ENCODE assay signal across 10 mouse cellular contexts in genomic region chr3:95293537-95293936, GRCm38 (mm10). TPM values are rescaled to one million over a fixed set of nuclear protein-coding genes. Genes with fewer than 3 reads are reported as not detected.
DNase-seq lines count a peak whose midpoint lies in the region; ATAC-seq and TF ChIP-seq lines count a peak whose summit lies in the region.
"Had no signal": no experiment of that assay in that cellular context is flagged by ENCODE, and none has a peak within 500 bp of the region (broad histone marks: within the 10 kb centered on the region; RNA-seq: fewer than 3 reads in every experiment).

No protein-coding gene starts in this region.

- H3K9me3 ChIP-seq in intestine, postnatal 0 days (ENCODE audit: control insufficient read depth): no peaks in the 10 kb centered on the region
- no peaks in the 10 kb centered on the region for H3K9me3 ChIP-seq in intestine, embryonic 16.5 days (ENCODE audit: control insufficient read depth, low read length)
- H3K9me3 ChIP-seq: limb, embryonic 13.5 days had no signal

- DNase-seq in adipocyte (ENCODE audit: low spot score): peak; percentile 67
- DNase-seq in kidney, postnatal 25 days: peak; percentile 57 to 85
- DNase-seq in left cerebral cortex, adult 11 months (ENCODE audit: low spot score): no peak
- DNase-seq in gastrocnemius, postnatal 4 days (ENCODE audit: low spot score in 2 of 2): no peak

- no peaks in the 10 kb centered on the region for H3K4me1 ChIP-seq in intestine, postnatal 0 days (replicated peaks; ENCODE audit: control insufficient read depth, insufficient read depth, low read length)
- peaks cover 2% of the 10 kb centered on the region; the same call in 1 of the 2 replicates for H3K4me1 ChIP-seq in intestine, embryonic 16.5 days (ENCODE audit: control insufficient read depth, insufficient read depth, low read length)

- H3K27me3 ChIP-seq in intestine, postnatal 0 days (replicated peaks; ENCODE audit: control insufficient read depth, insufficient read depth, low read length): no peaks in the 10 kb centered on the region
- H3K27me3 ChIP-seq in intestine, embryonic 16.5 days (replicated peaks; ENCODE audit: control insufficient read depth, insufficient read depth, low read length): no peaks in the 10 kb centered on the region
- H3K27me3 ChIP-seq: limb, embryonic 13.5 days had no signal

- WGBS in intestine, postnatal 0 days: 62% methylated on average over 11 of the region's 11 CpGs
- 63% methylated on average over 11 of the region's 11 CpGs for WGBS in intestine, embryonic 16.5 days

- ATAC-seq in intestine, postnatal 0 days: no peak
- ATAC-seq in intestine, embryonic 16.5 days: no peak
- peak; percentile 81 for ATAC-seq in monocyte, adult 5-6 weeks (replicated peaks; ENCODE audit: insufficient number of reproducible peaks, low FRiP score, low TSS enrichment, poor library complexity, severe bottlenecking)
- ATAC-seq in erythroblast, adult 5-6 weeks (replicated peaks; ENCODE audit: low FRiP score, poor library complexity, severe bottlenecking): no peak
- ATAC-seq: hindbrain, postnatal 0 days had no signal

- TF ChIP-seq CTCF in intestine, postnatal 0 days (IDR thresholded peaks at IDR 0.05; ENCODE audit: low read depth): no peak

- no peak overlapping the region for H3K4me2 ChIP-seq in intestine, postnatal 0 days (replicated peaks; ENCODE audit: low read depth)
- no peak overlapping the region for H3K4me2 ChIP-seq in intestine, embryonic 16.5 days (ENCODE audit: low read depth, low read length)
- H3K4me2 ChIP-seq: limb, embryonic 13.5 days had no signal

- peak overlapping the region; percentile 42 for H3K27ac ChIP-seq in intestine, postnatal 0 days (ENCODE audit: low read depth, low read length)
- H3K27ac ChIP-seq in intestine, embryonic 16.5 days (ENCODE audit: low read length): no peak overlapping the region
- H3K27ac ChIP-seq: hindbrain, postnatal 0 days; limb, embryonic 13.5 days had no signal

- H3K4me3 ChIP-seq in intestine, postnatal 0 days (ENCODE audit: low read depth, low read length): no peak overlapping the region
- H3K4me3 ChIP-seq in intestine, embryonic 16.5 days (ENCODE audit: low read length): no peak overlapping the region
- H3K4me3 ChIP-seq: limb, embryonic 13.5 days had no signal

- H3K9ac ChIP-seq in intestine, postnatal 0 days (ENCODE audit: low read depth, low read length): no peak overlapping the region
- no peak overlapping the region for H3K9ac ChIP-seq in intestine, embryonic 16.5 days (ENCODE audit: low read depth, low read length)
- H3K9ac ChIP-seq: limb, embryonic 13.5 days had no signal

- H3K36me3 ChIP-seq in intestine, postnatal 0 days (ENCODE audit: control insufficient read depth, insufficient read depth): peaks cover 32% of the 10 kb centered on the region
- H3K36me3 ChIP-seq in intestine, embryonic 16.5 days (ENCODE audit: control insufficient read depth, insufficient read depth, low read length): peaks cover 9% of the 10 kb centered on the region

RNA-seq across cellular contexts. Expression of gene Prune1, which starts 11.7 kb away (rescaled TPM):
- polyA plus RNA-seq in intestine, postnatal 0 days (2015; fragmentation: Nextera tagmentation; extraction: Ambion mirVana): 9.2 and 10.1 TPM in 2 replicates
- polyA plus RNA-seq in intestine, embryonic 16.5 days (2015; fragmentation: Nextera tagmentation; extraction: Ambion mirVana): 15.0 and 16.1 TPM in 2 replicates
- 8.1 to 16.9 TPM (median 8.6 TPM) in 3 replicates for total RNA-seq in monocyte, adult 5-6 weeks (2017)
- 3.3 and 7.5 TPM in 2 replicates for total RNA-seq in erythroblast, adult 5-6 weeks (2015; ENCODE audit: low replicate concordance)
- 2.6 and 4.4 TPM in 2 replicates for total RNA-seq in erythroblast, adult 5-6 weeks (2017; ENCODE audit: low replicate concordance)
- 10 to 100 TPM; 68.7 to 78.2 TPM for total RNA-seq in gastrocnemius, postnatal 4 days (2021)

RNA-seq across cellular contexts. Expression of gene Mindy1, which starts 12.4 kb away (rescaled TPM):
- polyA plus RNA-seq in intestine, postnatal 0 days (2015; fragmentation: Nextera tagmentation; extraction: Ambion mirVana): 36.4 and 38.0 TPM in 2 replicates
- polyA plus RNA-seq in intestine, embryonic 16.5 days (2015; fragmentation: Nextera tagmentation; extraction: Ambion mirVana): 39.8 and 41.4 TPM in 2 replicates
- total RNA-seq in monocyte, adult 5-6 weeks (2017): 21.6 to 32.4 TPM (median 30.4 TPM) in 3 replicates
- 23.2 and 27.4 TPM in 2 replicates for total RNA-seq in erythroblast, adult 5-6 weeks (2015; ENCODE audit: low replicate concordance)
- total RNA-seq in erythroblast, adult 5-6 weeks (2017; ENCODE audit: low replicate concordance): 17.7 and 28.2 TPM in 2 replicates
- 10 to 100 TPM; 22.8 to 26.8 TPM for total RNA-seq in gastrocnemius, postnatal 4 days (2021)

RNA-seq across cellular contexts. Expression of gene Anxa9, which starts 13.4 kb away (rescaled TPM):
- 2.0 and 2.3 TPM in 2 replicates for polyA plus RNA-seq in intestine, postnatal 0 days (2015; fragmentation: Nextera tagmentation; extraction: Ambion mirVana)
- polyA plus RNA-seq in intestine, embryonic 16.5 days (2015; fragmentation: Nextera tagmentation; extraction: Ambion mirVana): 1.9 and 2.0 TPM in 2 replicates
- 0.64 to 1.9 TPM (median 0.78 TPM) in 3 replicates for total RNA-seq in monocyte, adult 5-6 weeks (2017)
- 2.7 and 3.3 TPM in 2 replicates for total RNA-seq in erythroblast, adult 5-6 weeks (2015; ENCODE audit: low replicate concordance)
- total RNA-seq in erythroblast, adult 5-6 weeks (2017; ENCODE audit: low replicate concordance): 0.98 and 2.1 TPM in 2 replicates
- 1 to 10 TPM in 1 of 2 experiments, under 1 TPM in 1; 0.57 to 1.1 TPM for total RNA-seq in gastrocnemius, postnatal 4 days (2021)

RNA-seq across cellular contexts. Expression of gene Cers2, which starts 21.1 kb away (rescaled TPM):
- polyA plus RNA-seq in intestine, postnatal 0 days (2015; fragmentation: Nextera tagmentation; extraction: Ambion mirVana): 109 and 120 TPM in 2 replicates
- 165 and 168 TPM in 2 replicates for polyA plus RNA-seq in intestine, embryonic 16.5 days (2015; fragmentation: Nextera tagmentation; extraction: Ambion mirVana)
- 125 to 137 TPM (median 130 TPM) in 3 replicates for total RNA-seq in monocyte, adult 5-6 weeks (2017)
- 45.1 and 45.2 TPM in 2 replicates for total RNA-seq in erythroblast, adult 5-6 weeks (2015; ENCODE audit: low replicate concordance)
- total RNA-seq in erythroblast, adult 5-6 weeks (2017; ENCODE audit: low replicate concordance): 26.8 and 31.9 TPM in 2 replicates
- 10 to 100 TPM; 56.0 to 61.5 TPM for total RNA-seq in gastrocnemius, postnatal 4 days (2021)

RNA-seq across cellular contexts. Expression of gene Bnipl, which starts 42.5 kb away (rescaled TPM):
- polyA plus RNA-seq in intestine, postnatal 0 days (2015; fragmentation: Nextera tagmentation; extraction: Ambion mirVana): not detected in 2 replicates
- 0.51 and 0.72 TPM in 2 replicates for polyA plus RNA-seq in intestine, embryonic 16.5 days (2015; fragmentation: Nextera tagmentation; extraction: Ambion mirVana)
- total RNA-seq in monocyte, adult 5-6 weeks (2017): not detected in 3 replicates
- not detected in 2 replicates for total RNA-seq in erythroblast, adult 5-6 weeks (2015; ENCODE audit: low replicate concordance)
- total RNA-seq in erythroblast, adult 5-6 weeks (2017; ENCODE audit: low replicate concordance): 0.68 TPM in 1 of 2 replicates, not detected in the other
- total RNA-seq in gastrocnemius, postnatal 4 days (2021): under 1 TPM; 0.16 to 0.29 TPM
- total RNA-seq: hindbrain, postnatal 0 days had no signal
- polyA plus RNA-seq: hindbrain, postnatal 0 days had no signal

Comparison
In these comparisons a context has a peak if more than half of its experiments do, and no peak if none do; other contexts are left out.
1. DNase-seq: peak in adipocyte (single experiment) and kidney, postnatal 25 days (2 of 2); none in left cerebral cortex, adult 11 months (single experiment) and gastrocnemius, postnatal 4 days (0 of 2).